In genomic region chr10:127107563-127108261, GRCm38 (mm10) we compare ENCODE assay signal across 14 mouse cellular contexts. TPM values are rescaled to one million over a fixed set of nuclear protein-coding genes. Genes with fewer than 3 reads are reported as not detected.
DNase-seq lines count a peak whose midpoint lies in the region; ATAC-seq and TF ChIP-seq lines count a peak whose summit lies in the region.
"Had no signal": no experiment of that assay in that cellular context is flagged by ENCODE, and none has a peak within 500 bp of the region (broad histone marks: within the 10 kb centered on the region; RNA-seq: fewer than 3 reads in every experiment).

No protein-coding gene starts in this region.

- no peak for TF ChIP-seq CTCF in spleen, adult 2 months (IDR thresholded peaks at IDR 0.05; ENCODE audit: extremely low read depth, insufficient read depth, insufficient read length, insufficient replicate concordance)

- H3K27me3 ChIP-seq in spleen, adult 2 months (ENCODE audit: control insufficient read depth, insufficient read depth, low read length), result no peaks in the 10 kb centered on the region
- H3K27me3 ChIP-seq: limb, embryonic 15.5 days; Patski had no signal

- peak; percentile 69 for ATAC-seq in megakaryocyte-erythroid progenitor cell, adult 5-6 weeks (replicated peaks; ENCODE audit: low FRiP score, low TSS enrichment, poor library complexity, severe bottlenecking)
- ATAC-seq: Patski had no signal

- peak overlapping the region; percentile 27; the same call in 1 of the 2 replicates for H3K4me3 ChIP-seq in spleen, adult 2 months (ENCODE audit: extremely low read depth, insufficient read depth, insufficient read length)
- H3K4me3 ChIP-seq: limb, embryonic 15.5 days; myocyte had no signal

- intact Hi-C loops in gastrocnemius, postnatal 14 days (cut with DNase I; ENCODE audit: low total_unique reads), result no loop called here

- 19% methylated on average over 16 of the region's 16 CpGs for WGBS in spleen, adult 2 months

- peak overlapping the region; percentile 63 for H3K27ac ChIP-seq in spleen, adult 2 months (ENCODE audit: insufficient read depth, low read length)
- H3K27ac ChIP-seq: limb, embryonic 15.5 days had no signal

- no peaks in the 10 kb centered on the region; the same call in none of the 2 replicates for H3K36me3 ChIP-seq in spleen, adult 2 months (ENCODE audit: control insufficient read depth, insufficient read depth, low read length)

- H3K4me1 ChIP-seq in spleen, adult 2 months (ENCODE audit: control insufficient read depth, insufficient read depth, insufficient read length), result peaks cover 19% of the 10 kb centered on the region; the same call in 1 of the 2 replicates
- H3K4me1 ChIP-seq: limb, embryonic 15.5 days had no signal

- TF ChIP-seq POLR2A in spleen, adult 2 months (IDR thresholded peaks at IDR 0.05; ENCODE audit: low read depth, low read length), result no peak

- DNase-seq in spleen, adult 2 months (ENCODE audit: low read depth in 1 of 2, low spot score in 2 of 2), result peak in 1 of 2 experiments; percentile 23
- DNase-seq in spleen, adult 18-20 months, result no peak
- DNase-seq in liver, result peak; percentile 39
- DNase-seq in thymus, postnatal 36 days, result peak; percentile 53 to 59
- no peak for DNase-seq in gastrocnemius, postnatal 14 days
- DNase-seq in Muller cell, postnatal 12 days (ENCODE audit: inconsistent ontology term), result no peak
- DNase-seq in kidney, postnatal 4 days, result no peak
- DNase-seq: adrenal gland, postnatal 10 days; heart, postnatal 10 days; kidney, postnatal 10 days had no signal

RNA-seq across cellular contexts. Expression of gene Os9, which starts 13.2 kb away (rescaled TPM):
- 48.7 and 57.4 TPM in 2 replicates for polyA plus RNA-seq in spleen, adult 2 months (2012; rRNA removed)
- 55.8 and 64.5 TPM in 2 replicates for total RNA-seq in megakaryocyte-erythroid progenitor cell, adult 5-6 weeks (2014; fragmentation: Nextera tagmentation)
- 152 and 154 TPM in 2 replicates for total RNA-seq in megakaryocyte-erythroid progenitor cell, adult 5-6 weeks (2017)
- total RNA-seq in gastrocnemius, postnatal 14 days (2021), result 10 to 100 TPM; 20.3 to 23.5 TPM

RNA-seq across cellular contexts. Expression of gene Agap2, which starts 32.6 kb away (rescaled TPM):
- polyA plus RNA-seq in spleen, adult 2 months (2012; rRNA removed), result 45.6 and 60.9 TPM in 2 replicates
- 19.7 and 45.9 TPM in 2 replicates for total RNA-seq in megakaryocyte-erythroid progenitor cell, adult 5-6 weeks (2014; fragmentation: Nextera tagmentation)
- 26.4 and 43.3 TPM in 2 replicates for total RNA-seq in megakaryocyte-erythroid progenitor cell, adult 5-6 weeks (2017)
- 1 to 10 TPM; 3.4 to 6.7 TPM for total RNA-seq in gastrocnemius, postnatal 14 days (2021)

RNA-seq across cellular contexts. Expression of gene Tspan31, which starts 37.6 kb away (rescaled TPM):
- polyA plus RNA-seq in spleen, adult 2 months (2012; rRNA removed), result 29.9 and 32.4 TPM in 2 replicates
- total RNA-seq in megakaryocyte-erythroid progenitor cell, adult 5-6 weeks (2014; fragmentation: Nextera tagmentation), result 43.9 and 73.9 TPM in 2 replicates
- 28.9 and 55.3 TPM in 2 replicates for total RNA-seq in megakaryocyte-erythroid progenitor cell, adult 5-6 weeks (2017)
- 10 to 100 TPM; 26.5 to 31.6 TPM for total RNA-seq in gastrocnemius, postnatal 14 days (2021)

RNA-seq across cellular contexts. Expression of gene Cdk4, which starts 44.4 kb away (rescaled TPM):
- 106 and 140 TPM in 2 replicates for polyA plus RNA-seq in spleen, adult 2 months (2012; rRNA removed)
- total RNA-seq in megakaryocyte-erythroid progenitor cell, adult 5-6 weeks (2014; fragmentation: Nextera tagmentation), result 656 and 761 TPM in 2 replicates
- 479 and 664 TPM in 2 replicates for total RNA-seq in megakaryocyte-erythroid progenitor cell, adult 5-6 weeks (2017)
- 10 to 100 TPM; 62.5 to 84.0 TPM for total RNA-seq in gastrocnemius, postnatal 14 days (2021)

RNA-seq across cellular contexts. Expression of gene March9, which starts 47.7 kb away (rescaled TPM):
- 3.1 and 4.1 TPM in 2 replicates for polyA plus RNA-seq in spleen, adult 2 months (2012; rRNA removed)
- total RNA-seq in megakaryocyte-erythroid progenitor cell, adult 5-6 weeks (2014; fragmentation: Nextera tagmentation), result not detected in 2 replicates
- not detected in 2 replicates for total RNA-seq in megakaryocyte-erythroid progenitor cell, adult 5-6 weeks (2017)
- total RNA-seq in gastrocnemius, postnatal 14 days (2021), result 1 to 10 TPM in 1 of 2 experiments, under 1 TPM in 1; 0.82 to 1.2 TPM

Comparison
In these comparisons a context has a peak if more than half of its experiments do, and no peak if none do; other contexts are left out.
1. DNase-seq: peak in liver (single experiment) and thymus, postnatal 36 days (2 of 2); none in spleen, adult 18-20 months (0 of 2), gastrocnemius, postnatal 14 days (single experiment), Muller cell, postnatal 12 days (single experiment) and kidney, postnatal 4 days (0 of 2).